Mouse (Mus musculus) intestine, embryonic 15.5 days (tissue): Measurements from ENCODE around the gene Rxfp3. TPM values are rescaled to one million over a fixed set of nuclear protein-coding genes. Genes with fewer than 3 reads are reported as not detected.

Source experiments
- ATAC-seq: fragments of 200-750 bp; cut with Nextera tagmentation; 2 replicates; pipeline ENCODE4 v1.8.0; 2017; ENCODE audit warnings: moderate TSS enrichment, moderate library complexity
- H3K27ac ChIP-seq: fragments of 300-500 bp; sonication (generic); 2 replicates; pipeline ENCODE4 v1.5.1; 2015; ENCODE audit warnings: mild to moderate bottlenecking, inconsistent platforms
- H3K27me3 ChIP-seq: fragments of 300-500 bp; sonication (generic); replicated peaks from 2 replicates; pipeline ENCODE4 v1.6.1; 2015; ENCODE audit warnings: inconsistent platforms
- H3K36me3 ChIP-seq: fragments of 300-500 bp; sonication (generic); 2 replicates; pipeline ENCODE4 v1.6.1; 2015; ENCODE audit warnings: inconsistent platforms
- H3K4me1 ChIP-seq: fragments of 300-500 bp; sonication (generic); replicated peaks from 2 replicates; pipeline ENCODE4 v1.6.1; 2015; ENCODE audit warnings: inconsistent platforms
- H3K4me2 ChIP-seq: fragments of 300-500 bp; sonication (generic); replicated peaks from 2 replicates; pipeline ENCODE4 v1.6.1; 2015; ENCODE audit warnings: mild to moderate bottlenecking, inconsistent platforms
- H3K4me3 ChIP-seq: fragments of 300-500 bp; sonication (generic); replicated peaks from 2 replicates; pipeline ENCODE4 v1.5.1; 2015; ENCODE audit warnings: inconsistent platforms
- H3K9ac ChIP-seq: fragments of 300-500 bp; sonication (generic); 2 replicates; pipeline ENCODE4 v1.6.1; 2015; ENCODE audit warnings: inconsistent platforms
- H3K9me3 ChIP-seq: fragments of 300-500 bp; sonication (generic); 2 replicates; pipeline ENCODE4 v1.6.1; 2016; ENCODE audit warnings: inconsistent platforms
- WGBS: fragments of 180-500 bp; shearing (Covaris S2); methylation state at CpG from one replicate; pipeline ENCODE4 v1.1.7; 2015; 5-methylcytosine and 5-hydroxymethylcytosine counted together
- polyA plus RNA-seq: library from polyadenylated mRNA; unstranded; fragments of >200 nt; fragmentation: Nextera tagmentation; extraction: Ambion mirVana; gene quantifications from 2 replicates; pipeline ENCODE4 v1.2.1, GENCODE M21; 2015

The Rxfp3 gene
- polyA plus RNA-seq, result 0.05 TPM in 1 of 2 replicates, not detected in the other

DNA sequence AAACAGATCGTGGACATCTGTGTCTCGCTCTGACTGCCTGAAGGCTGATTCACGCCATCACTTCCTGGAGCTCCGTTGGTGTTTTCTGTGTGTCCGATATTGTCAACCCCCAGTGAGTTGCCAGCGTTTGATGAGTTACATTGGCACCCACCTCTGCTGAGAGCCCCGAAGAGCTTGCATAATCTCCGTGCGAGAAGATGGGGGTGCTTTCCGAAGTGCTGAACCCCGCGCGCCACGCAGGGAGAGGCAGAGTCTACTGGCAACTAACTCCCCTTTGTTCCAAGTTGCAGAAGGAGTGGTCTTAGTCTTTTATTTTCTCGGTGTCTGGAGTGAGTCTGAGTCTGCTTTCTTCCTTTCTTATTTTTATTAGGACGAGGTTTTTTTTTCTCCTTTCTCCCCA is at the start of gene Rxfp3:
Rxfp3 (minus strand) TSS at position 281 of the 400 bp plus-strand sequence.
- Histone ChIP-seq H3K27ac (no peak within 1 kb of the TSS), H3K27me3 (peaks cover 41% of the 10 kb centered on the region), H3K4me2 (peak within 1 kb of the TSS; percentile 69), H3K36me3 (no peaks in the 10 kb centered on the region), H3K4me3 (peak within 1 kb of the TSS; percentile 34), H3K4me1 (peaks cover 18% of the 10 kb centered on the region), H3K9ac (0 out of 2 replicates have a peak within 1 kb of the TSS, but pooled peaks have one; percentile 1), H3K9me3 (no peaks in the 10 kb centered on the region)
- WGBS, result 3% methylated on average over 16 of the region's 16 CpGs
- no peak for ATAC-seq

GRCm38 (mm10) chr15:11084993-11085365 is 47.2 kb upstream of the Rxfp3 start:
- Histone ChIP-seq H3K4me2 (no peak overlapping the region), H3K27ac (no peak overlapping the region), H3K36me3 (no peaks in the 10 kb centered on the region), H3K9me3 (no peaks in the 10 kb centered on the region), H3K4me3 (no peak overlapping the region), H3K27me3 (no peaks in the 10 kb centered on the region), H3K4me1 (0 out of 2 replicates have a peak, but pooled peaks cover 2% of the 10 kb centered on the region), H3K9ac (no peak overlapping the region)
- no peak for ATAC-seq
- WGBS, result 54% methylated on average over 1 of the region's 1 CpGs

GRCm38 (mm10) chr15:11084241-11084992 is 46.6 kb upstream of the Rxfp3 start:
- H3K4me3 ChIP-seq, result no peak overlapping the region
- 27% methylated on average over 9 of the region's 9 CpGs for WGBS
- no peak overlapping the region for H3K4me2 ChIP-seq
- H3K27me3 ChIP-seq, result no peaks in the 10 kb centered on the region
- H3K9me3 ChIP-seq, result no peaks in the 10 kb centered on the region
- no peak overlapping the region for H3K9ac ChIP-seq
- H3K27ac ChIP-seq, result no peak overlapping the region
- H3K36me3 ChIP-seq, result no peaks in the 10 kb centered on the region
- H3K4me1 ChIP-seq, result 0 out of 2 replicates have a peak, but pooled peaks cover 2% of the 10 kb centered on the region
- ATAC-seq, result no peak

GRCm38 (mm10) chr15:11083678-11084077 is 45.9 kb upstream of the Rxfp3 start:
- no peak for ATAC-seq
- Histone ChIP-seq H3K4me1 (0 out of 2 replicates have a peak, but pooled peaks cover 2% of the 10 kb centered on the region), H3K27ac (no peak overlapping the region), H3K9me3 (no peaks in the 10 kb centered on the region), H3K4me2 (no peak overlapping the region), H3K4me3 (no peak overlapping the region), H3K27me3 (no peaks in the 10 kb centered on the region), H3K36me3 (no peaks in the 10 kb centered on the region), H3K9ac (no peak overlapping the region)
- 90% methylated on average over 3 of the region's 3 CpGs for WGBS

- no peak overlapping the region for H3K4me2 ChIP-seq
- ATAC-seq, result no peak
- H3K27ac ChIP-seq, result no peak overlapping the region
- no peaks in the 10 kb centered on the region for H3K9me3 ChIP-seq
- no peaks in the 10 kb centered on the region for H3K36me3 ChIP-seq
- no peak overlapping the region for H3K4me3 ChIP-seq
- 60% methylated on average over 8 of the region's 8 CpGs for WGBS
- no peak overlapping the region for H3K9ac ChIP-seq
- 0 out of 2 replicates have a peak, but pooled peaks cover 2% of the 10 kb centered on the region for H3K4me1 ChIP-seq
- no peaks in the 10 kb centered on the region for H3K27me3 ChIP-seq
These were observed 45.3 kb upstream of the Rxfp3 start for GRCm38 (mm10) chr15:11082961-11083569.

DNA sequence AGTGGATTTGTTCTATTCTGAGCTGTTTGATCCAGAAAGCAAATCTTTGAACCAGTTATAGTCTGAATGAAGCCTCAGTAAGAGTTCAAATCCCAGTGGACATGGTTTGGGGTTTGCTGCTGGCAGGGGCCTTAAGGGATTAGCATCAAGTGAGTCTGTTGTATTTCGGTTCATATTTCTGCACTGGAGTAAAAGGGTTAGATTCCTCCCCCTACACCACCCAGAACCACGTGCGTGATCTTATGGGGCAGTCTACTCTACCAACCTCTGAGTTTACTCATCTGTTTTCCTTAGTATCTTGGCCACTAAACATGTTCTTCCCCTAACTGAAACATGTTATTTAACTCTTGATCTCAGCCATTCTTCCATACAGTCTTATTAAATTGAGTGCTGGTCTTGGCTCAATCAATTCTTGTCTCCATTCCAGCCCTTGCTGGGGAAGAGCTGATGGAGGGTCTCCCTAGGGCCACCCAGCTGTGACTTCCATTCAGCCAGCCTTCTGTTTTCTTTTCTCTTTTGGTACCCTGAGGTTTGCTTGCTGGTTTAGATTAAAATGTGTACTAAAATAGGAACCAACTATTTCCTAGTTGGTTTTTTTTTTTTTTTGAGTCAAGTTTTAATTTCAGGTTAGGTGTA is 38.1 kb upstream of the Rxfp3 start:
- ATAC-seq, result no peak
- Histone ChIP-seq H3K27ac (no peak overlapping the region), H3K4me2 (no peak overlapping the region), H3K4me3 (no peak overlapping the region), H3K36me3 (no peaks in the 10 kb centered on the region), H3K4me1 (no peaks in the 10 kb centered on the region), H3K9me3 (no peaks in the 10 kb centered on the region), H3K27me3 (no peaks in the 10 kb centered on the region), H3K9ac (no peak overlapping the region)
- 83% methylated on average over 3 of the region's 3 CpGs for WGBS

DNA sequence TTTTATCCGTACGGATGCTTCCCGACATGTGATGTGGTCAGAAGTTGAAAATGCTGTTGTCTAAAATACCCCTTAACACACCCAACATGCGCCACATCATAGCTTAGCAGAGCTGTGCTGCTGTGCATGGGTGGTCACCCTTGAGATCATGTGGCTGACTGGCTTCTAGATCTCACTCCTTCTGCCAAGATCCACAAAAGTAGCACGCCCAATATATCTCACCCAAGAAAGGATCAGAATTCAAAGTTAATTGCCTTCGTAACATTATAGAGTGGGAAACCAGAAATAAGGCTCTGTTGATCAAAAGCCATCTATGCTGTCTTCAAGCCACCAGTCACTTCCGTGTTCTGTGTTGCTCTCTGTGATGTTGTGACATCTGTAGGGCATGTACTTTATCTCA is 30.1 kb upstream of the Rxfp3 start:
- Histone ChIP-seq H3K4me1 (peaks cover 6% of the 10 kb centered on the region; the same call in 1 of the 2 replicates), H3K27ac (no peak overlapping the region), H3K36me3 (no peaks in the 10 kb centered on the region), H3K4me2 (no peak overlapping the region), H3K9me3 (no peaks in the 10 kb centered on the region), H3K27me3 (no peaks in the 10 kb centered on the region), H3K4me3 (no peak overlapping the region), H3K9ac (no peak overlapping the region)
- no peak for ATAC-seq
- 82% methylated on average over 7 of the region's 7 CpGs for WGBS

- no peaks in the 10 kb centered on the region for H3K9me3 ChIP-seq
- no peaks in the 10 kb centered on the region for H3K27me3 ChIP-seq
- WGBS, result 16% methylated on average over 5 of the region's 5 CpGs
- peak overlapping the region; percentile 39 for H3K4me3 ChIP-seq
- H3K36me3 ChIP-seq, result no peaks in the 10 kb centered on the region
- H3K4me1 ChIP-seq, result peaks cover 6% of the 10 kb centered on the region; the same call in 1 of the 2 replicates
- no peak for ATAC-seq
- no peak overlapping the region for H3K9ac ChIP-seq
- peak overlapping the region; percentile 74 for H3K4me2 ChIP-seq
- no peak overlapping the region for H3K27ac ChIP-seq
These were observed 28.5 kb upstream of the Rxfp3 start for GRCm38 (mm10) chr15:11066299-11066698.

- Histone ChIP-seq H3K9ac (peak overlapping the region; percentile 50; the same call in 1 of the 2 replicates), H3K4me1 (peaks cover 6% of the 10 kb centered on the region; the same call in 1 of the 2 replicates), H3K9me3 (no peaks in the 10 kb centered on the region), H3K4me3 (peak overlapping the region; percentile 39), H3K4me2 (peak overlapping the region; percentile 74), H3K27ac (peak overlapping the region; percentile 85; the same call in 1 of the 2 replicates), H3K36me3 (no peaks in the 10 kb centered on the region), H3K27me3 (no peaks in the 10 kb centered on the region)
- WGBS, result 10% methylated on average over 9 of the region's 9 CpGs
- peak; percentile 23; the same call in 1 of the 2 replicates for ATAC-seq
These were observed 27.9 kb upstream of the Rxfp3 start for GRCm38 (mm10) chr15:11065528-11066171.

DNA sequence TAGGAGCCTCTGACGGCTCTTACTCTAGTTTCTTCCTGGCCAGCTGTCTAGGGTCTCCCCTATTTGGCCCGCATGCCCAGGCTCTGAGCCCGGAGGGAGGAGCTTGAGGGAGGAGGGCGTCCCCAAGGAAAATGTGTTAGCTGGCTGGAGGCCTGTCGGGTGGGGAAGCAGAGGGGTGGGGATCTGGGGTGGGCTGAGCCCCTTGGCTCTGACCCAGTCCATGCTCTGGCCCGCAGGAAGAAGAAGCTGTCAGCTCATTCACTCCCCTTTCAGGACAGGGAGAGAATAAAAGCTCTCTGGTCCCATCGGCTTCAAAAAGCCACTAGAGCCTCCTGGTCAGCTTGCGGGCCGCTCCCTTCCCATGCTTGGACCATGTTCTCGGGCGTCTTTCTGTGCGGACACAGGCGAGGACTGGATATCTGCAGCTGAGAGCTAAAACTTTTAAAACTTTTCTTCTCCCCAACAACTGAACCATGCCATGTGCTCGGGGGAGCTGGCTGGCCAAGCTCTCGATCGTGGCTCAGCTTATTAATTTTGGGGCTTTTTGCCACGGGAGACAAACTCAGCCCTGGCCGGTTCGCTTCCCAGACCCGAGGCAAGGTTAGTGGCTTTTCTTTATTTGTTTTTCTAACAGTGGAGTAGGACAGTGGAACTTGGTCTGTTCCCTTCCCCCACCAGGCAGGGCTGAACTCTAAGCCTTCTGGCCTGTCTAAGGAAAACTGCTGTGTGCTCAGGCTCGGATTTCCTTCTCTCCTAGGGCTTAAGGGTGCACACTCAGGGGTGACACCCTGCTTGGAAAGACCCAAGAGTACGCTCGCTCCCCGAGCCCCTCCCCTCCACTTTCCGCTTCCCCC is 27.0 kb upstream of the Rxfp3 start, which contains the start of gene Adamts12:
Adamts12 (plus strand) TSS at position 233 of the 854 bp plus-strand sequence.
- peak within 1 kb of the TSS; percentile 85 for H3K27ac ChIP-seq
- peak within 1 kb of the TSS; percentile 74 for H3K4me2 ChIP-seq
- H3K9me3 ChIP-seq, result no peaks in the 10 kb centered on the region
- H3K27me3 ChIP-seq, result no peaks in the 10 kb centered on the region
- H3K9ac ChIP-seq, result peak within 1 kb of the TSS; percentile 50
- H3K4me1 ChIP-seq, result peaks cover 6% of the 10 kb centered on the region; the same call in 1 of the 2 replicates
- WGBS, result 3% methylated on average over 25 of the region's 25 CpGs
- H3K36me3 ChIP-seq, result no peaks in the 10 kb centered on the region
- peak; percentile 92 for ATAC-seq
- H3K4me3 ChIP-seq, result peak within 1 kb of the TSS; percentile 39

DNA sequence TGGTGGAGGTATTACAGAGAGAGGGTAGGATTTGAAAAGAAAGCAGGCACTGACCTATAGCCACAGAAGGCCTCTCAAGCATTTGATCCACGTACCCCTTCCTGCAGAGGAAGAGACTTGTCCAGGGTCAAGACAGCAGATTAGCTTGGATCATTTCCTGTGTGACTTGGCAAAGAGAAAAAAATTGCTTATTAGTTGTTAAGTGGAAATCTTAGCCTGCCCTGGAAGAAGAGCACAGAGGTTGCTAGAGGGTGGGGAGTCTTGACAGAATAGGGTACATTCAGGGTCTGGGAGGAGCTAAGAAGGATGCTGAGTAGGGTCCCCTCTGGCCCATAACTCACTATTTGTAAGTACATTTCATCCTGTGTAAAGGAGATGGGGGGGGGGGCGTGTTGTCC is 26.4 kb upstream of the Rxfp3 start:
- H3K27me3 ChIP-seq, result no peaks in the 10 kb centered on the region
- no peaks in the 10 kb centered on the region for H3K9me3 ChIP-seq
- ATAC-seq, result peak; percentile 27; the same call in 1 of the 2 replicates
- H3K4me1 ChIP-seq, result peaks cover 6% of the 10 kb centered on the region; the same call in 1 of the 2 replicates
- peak overlapping the region; percentile 74 for H3K4me2 ChIP-seq
- H3K9ac ChIP-seq, result no peak overlapping the region
- no peak overlapping the region for H3K4me3 ChIP-seq
- H3K36me3 ChIP-seq, result no peaks in the 10 kb centered on the region
- peak overlapping the region; percentile 85 for H3K27ac ChIP-seq
- 13% methylated on average over 2 of the region's 2 CpGs for WGBS
